Mouse (Mus musculus) erythroblast, embryonic 14.5 days (primary cell): ENCODE data around the gene Umad1.

Source experiments
- GATA1 ChIP-seq: IDR thresholded peaks from 2 replicates; pipeline ENCODE4 v1.6.1; 2012; ENCODE audit warnings: low read length, inconsistent platforms, mixed read lengths
- TAL1 ChIP-seq: IDR thresholded peaks from 3 replicates; pipeline ENCODE4 v1.6.1; 2012; ENCODE audit warnings: low read length, inconsistent platforms, mixed read lengths

DNA sequence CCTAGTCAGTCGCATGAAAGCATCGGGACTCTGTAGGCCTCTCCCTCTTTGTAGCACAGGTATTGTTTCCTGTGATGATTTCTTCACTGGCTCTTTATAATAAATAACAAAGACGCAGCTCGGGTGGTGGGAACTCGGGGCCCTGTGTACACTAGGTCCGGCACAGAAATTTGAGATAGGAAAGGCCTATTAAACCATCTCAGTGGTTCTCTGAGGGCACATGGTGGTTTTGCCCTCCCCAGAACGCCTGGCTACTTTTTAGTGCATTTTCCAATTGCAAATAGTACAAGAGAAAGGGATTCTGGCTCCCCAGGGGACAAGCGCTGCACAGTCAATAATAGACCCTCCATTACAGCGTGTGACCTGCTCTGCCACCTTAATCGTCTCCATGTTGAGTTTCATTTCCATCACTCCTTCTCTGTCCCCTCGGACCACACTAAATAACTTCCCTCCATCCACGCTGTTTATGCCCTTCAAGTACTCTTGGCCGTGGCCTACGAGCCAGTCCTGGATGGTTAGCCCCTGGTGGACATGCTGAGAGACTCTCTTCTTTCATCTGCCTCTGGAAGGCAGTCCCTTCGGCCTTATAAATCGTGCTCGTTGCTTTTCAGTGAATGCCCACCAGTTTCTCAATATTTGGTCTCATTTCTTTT, 227.4 kb downstream of the Umad1 start:
- no peak for TF ChIP-seq GATA1
- no peak for TF ChIP-seq TAL1
